Mouse (Mus musculus) bone marrow, adult 2 months (tissue): ENCODE data around the gene Fndc10.

Experiments used
- CTCF ChIP-seq: fragments of 200-500 bp; IDR thresholded peaks from 2 replicates; pipeline ENCODE4 v1.5.1; 2011; ENCODE audit warnings: low read length, control low read depth; ENCODE audit not compliant: control insufficient read depth, insufficient read depth
- POLR2A ChIP-seq: fragments of 200-500 bp; IDR thresholded peaks from 2 replicates; pipeline ENCODE4 v1.6.1; 2011; ENCODE audit warnings: low read depth, mild to moderate bottlenecking, control low read depth, low read length, borderline replicate concordance; ENCODE audit not compliant: control insufficient read depth

DNA sequence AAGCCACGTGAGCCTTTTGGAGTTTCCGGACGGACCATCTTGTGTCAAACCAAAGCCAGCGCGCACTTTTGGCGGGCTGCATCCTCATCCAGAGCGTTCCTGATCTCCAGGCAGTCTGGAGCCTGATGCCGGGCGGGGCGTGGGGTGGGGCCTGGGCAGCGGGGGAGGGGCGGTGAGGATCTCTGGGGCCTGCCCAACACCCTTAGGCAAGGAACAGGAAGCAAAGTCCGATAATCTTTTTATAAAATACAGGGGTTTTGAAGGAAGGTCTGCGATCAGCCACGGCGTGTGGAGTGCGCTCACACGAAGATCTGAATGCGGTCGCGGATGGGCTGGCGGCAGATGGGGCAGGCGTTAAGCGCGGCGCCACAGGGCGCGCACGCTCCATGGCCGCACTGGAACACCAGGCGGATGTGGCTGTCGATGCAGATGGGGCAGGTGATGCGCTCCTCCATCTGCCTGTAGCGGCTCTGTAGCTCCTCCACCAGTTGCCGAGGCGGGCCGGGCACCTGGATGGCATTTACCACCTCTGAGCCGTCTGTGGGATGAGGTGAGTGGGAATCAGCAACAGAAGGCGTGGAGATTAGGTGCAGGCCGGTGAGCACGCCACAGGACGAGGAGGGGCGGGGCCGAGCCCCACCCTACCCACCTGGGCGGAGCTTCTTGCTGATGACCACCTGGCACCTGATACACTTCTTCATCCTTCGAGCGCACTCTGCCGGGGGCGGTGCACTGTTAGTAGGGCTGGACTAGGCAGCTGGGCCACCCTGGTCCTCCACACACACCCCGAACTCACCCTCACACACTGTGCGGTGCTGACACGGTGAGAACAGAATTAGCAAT, 39.5 kb upstream of the Fndc10 start:
- TF ChIP-seq CTCF, result no peak
- 0 out of 2 replicates have a peak, but pooled peaks have one; percentile 11 for TF ChIP-seq POLR2A
